Mouse (Mus musculus) layer of hippocampus, adult 8-10 months (tissue): ENCODE data around the gene Fkbp8. TPM values are rescaled to one million over a fixed set of nuclear protein-coding genes. Genes with fewer than 3 reads are reported as not detected.
A peak's percentile ranks its signal among the peaks of the same experiment; 100 is the strongest.

Experiments used
- DNase-seq, 2 experiments: peaks; one replicate each; pipeline ENCODE4 v3.0.0; 2022; ENCODE audit warnings: low spot score in 2 of 2
- total RNA-seq, 4 experiments: library from RNA; stranded (reverse); gene quantifications; 2 replicates each; pipeline ENCODE4 v1.2.4; 2022

Gene Fkbp8
- total RNA-seq, 4 experiments from 2014 or later: 420 to 440 (median 425) TPM

DNA sequence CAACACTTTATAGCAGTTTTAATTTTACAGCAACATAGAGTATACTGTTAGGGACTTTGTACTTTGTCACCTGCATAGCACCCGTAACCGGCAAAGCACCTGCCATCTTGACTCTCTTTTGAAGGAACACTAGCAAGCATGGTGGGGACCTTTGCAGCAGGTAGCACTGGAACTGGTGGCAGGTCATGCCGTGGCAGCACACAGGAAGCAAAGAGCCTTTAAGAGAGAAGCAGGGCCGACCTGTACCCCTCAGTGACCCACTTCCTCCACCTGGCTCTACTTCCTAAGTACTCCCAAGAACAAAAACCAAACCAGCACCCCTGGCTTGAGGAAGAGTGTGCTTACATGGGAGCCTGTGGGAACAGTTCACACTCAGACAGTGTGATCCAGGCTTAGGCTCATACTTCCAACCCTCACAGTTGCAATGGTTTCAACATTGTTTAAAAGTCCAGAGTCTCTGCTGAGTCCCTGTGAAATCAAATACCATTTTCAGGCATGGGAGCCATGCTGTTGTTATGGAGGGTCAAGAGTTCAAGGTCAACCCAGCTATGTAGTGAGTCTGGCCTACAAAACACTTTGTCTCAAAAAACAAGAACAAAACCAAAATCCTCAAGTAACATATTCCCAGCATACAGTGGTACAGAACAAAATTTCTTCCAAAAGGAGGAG is 27.7 kb downstream of the Fkbp8 start:
- DNase-seq: no peak

DNA sequence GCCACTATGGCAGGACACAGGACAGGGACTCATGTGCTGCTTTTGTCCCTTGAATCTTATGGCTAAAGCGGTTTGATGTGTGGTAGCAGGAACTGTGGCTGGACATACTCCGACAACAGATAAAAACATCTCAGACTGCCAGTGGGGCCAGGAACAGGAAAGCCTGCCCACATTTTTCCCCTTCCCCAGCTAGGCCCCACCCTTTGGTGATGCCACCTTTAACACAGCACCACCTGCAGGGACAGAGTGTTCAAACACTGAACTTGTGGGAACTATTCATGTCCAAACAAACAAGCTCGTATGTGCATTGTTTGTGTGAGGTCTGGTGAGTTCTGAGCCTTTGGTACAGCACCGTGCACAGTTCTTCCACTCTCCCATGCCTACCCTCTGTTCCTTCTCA is 30.8 kb downstream of the Fkbp8 start:
- no peak for DNase-seq

DNA sequence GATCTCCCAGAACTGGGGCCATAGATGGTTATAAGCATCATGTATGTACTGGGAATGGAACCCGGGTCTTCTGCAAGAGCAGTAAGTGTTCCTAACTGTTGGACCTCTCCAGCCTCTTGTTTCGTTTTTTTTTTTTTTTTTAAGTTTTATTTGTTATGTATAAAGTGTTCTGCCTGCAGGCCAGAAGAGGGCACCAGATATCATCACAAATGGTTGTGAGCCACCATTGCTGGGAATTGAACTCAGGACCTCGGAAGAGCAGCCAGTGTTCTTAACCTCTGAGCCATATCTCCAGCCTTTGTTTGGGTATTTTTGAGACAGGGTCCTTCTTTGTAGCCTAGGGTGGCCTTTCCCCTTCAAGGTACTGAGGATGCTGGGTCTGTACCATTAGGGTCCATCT is 31.5 kb downstream of the Fkbp8 start:
- no peak for DNase-seq

DNA sequence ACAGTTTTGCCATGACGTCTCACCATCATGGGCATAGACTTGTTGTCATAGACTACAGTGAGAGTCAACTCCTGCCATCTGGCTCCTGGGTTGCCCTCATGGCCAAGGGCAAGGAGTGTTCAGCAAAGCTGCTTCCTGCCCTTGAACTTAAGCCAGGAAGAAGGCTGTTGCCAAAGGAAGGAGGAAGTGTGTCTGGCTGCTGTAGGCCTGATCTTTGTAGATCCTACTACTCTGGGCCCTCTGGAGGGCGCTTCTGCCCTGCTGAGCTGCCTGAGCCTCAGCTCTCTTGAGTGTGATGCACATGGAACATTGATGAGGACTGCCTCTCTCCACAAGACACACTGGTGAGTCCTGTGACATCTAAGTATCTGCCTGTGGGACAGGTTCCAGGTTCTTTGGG is 32.6 kb downstream of the Fkbp8 start:
- peak in 1 of 2 experiments; percentile 57 for DNase-seq

DNA sequence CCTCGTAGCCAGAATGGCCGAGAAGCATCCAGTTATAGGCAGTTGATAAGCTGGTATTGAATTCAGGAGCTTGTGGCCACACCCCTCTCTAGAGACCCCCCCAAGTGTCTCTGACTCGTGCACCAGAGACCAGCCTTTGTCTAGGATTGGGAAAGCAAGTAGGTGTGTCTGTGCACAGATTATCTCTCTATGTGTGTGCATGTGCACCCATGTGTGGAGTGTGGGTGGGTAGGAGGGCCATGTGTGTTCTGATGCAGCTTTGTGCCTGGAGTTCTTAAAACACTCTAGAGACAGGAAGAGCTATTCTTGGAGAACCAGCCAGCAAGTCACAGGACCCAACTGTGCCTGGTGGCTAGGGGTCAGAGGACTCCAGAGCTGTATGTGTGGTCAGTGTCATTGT is 33.0 kb downstream of the Fkbp8 start:
- no peak for DNase-seq

DNA sequence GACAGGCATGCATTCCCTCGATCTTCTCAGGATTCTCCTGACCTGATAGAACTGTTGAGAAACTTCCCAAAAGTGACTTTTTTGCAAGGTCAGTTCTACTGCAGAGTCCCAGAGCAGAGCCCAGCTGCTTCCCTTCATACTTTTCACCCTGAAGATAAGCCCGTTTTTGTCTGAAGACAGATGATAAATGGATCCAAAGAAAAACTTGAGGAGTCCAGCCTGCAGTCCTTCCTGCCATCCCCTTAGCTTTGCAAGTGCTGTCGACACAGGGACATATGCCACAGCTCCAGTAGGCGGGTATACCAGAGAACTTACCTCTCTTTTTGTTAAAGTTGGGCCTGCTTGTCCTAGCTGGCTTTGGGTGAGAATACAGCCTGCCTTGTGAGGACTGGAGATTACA is 33.8 kb downstream of the Fkbp8 start:
- DNase-seq: no peak

DNA sequence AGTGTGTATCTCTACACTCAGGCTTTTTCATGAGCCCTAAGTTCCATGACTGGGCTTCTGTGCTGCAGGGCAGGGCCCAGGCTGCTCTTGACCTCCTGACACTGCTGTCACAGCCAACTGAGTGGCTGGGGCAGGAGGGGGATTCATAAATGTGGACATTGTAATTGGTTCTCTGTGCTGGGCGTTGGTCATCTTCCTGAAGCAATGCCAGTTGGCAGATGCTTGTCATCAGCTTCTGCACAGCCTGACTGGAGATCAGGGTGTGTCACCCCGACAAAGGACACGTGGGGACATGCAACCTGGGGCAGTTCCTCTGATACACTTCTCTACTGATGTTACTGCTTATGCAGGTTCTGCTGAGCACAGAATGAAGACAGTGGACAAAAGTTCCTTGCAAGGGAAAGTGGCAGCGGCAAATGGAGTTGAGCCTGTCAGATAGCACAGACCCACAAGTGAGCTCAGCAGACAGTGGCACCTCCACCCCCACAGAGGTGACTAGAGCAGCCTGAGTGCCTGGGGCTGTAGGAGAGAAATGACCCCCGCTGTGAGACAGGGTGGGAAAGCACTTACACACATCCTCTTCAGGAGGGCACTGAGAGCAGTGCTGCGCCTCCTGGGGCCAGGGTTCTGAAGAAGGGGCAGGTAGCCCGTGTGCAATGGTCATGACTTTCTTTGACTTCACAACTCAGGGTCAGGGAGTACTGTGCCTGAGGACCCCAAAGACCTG is 34.4 kb downstream of the Fkbp8 start:
- peak; percentile 52 to 74 for DNase-seq

DNA sequence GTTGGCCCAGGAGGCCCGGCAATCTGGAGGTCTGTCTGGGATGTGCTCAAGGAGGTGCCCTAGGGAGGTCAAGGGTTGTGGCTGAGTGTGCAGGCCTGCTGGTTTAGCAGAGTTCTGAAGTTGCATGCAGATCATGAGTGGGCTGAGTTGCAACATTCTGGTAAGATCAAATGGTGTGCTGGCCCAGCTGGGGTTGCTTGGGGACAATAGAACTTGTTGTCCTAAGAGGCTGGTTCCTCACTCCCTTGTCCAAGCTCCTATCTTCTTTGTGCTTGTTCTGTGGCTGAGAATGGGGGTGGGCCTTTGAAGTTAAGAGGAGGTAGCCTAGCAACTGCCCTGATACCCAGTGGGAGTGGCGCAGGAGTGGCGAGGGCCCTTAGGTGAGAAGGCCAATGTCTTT is 35.3 kb downstream of the Fkbp8 start:
- DNase-seq: no peak

DNA sequence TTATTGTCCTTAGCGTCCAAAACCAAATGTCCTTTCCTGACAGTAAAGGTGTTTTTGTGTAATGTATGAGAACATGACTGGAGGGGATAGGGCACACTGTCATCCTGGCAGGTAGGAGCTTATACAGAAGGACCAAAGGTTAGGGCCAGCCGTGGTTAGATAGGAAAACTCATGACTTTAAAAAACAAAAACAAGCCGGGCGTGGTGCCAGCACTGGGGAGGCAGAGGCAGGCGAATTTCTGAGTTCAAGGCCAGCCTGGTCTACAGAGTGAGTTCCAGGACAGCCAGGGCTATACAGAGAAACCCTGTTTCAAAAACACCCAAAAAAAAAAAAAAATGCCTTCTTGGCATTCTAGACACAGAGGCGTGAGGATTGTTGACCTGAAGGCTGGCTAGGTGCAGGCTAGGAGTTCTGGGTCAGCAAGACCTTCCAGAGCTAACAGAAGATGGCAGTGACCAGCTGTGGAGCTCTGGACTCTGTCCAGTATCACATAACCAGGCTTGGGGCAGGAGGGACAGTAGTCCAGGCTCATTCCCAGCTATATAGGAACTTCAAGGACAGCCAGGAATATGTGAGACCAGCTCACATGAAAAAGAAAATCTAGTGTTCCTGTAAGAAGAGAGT is 36.4 kb downstream of the Fkbp8 start:
- DNase-seq: no peak

DNA sequence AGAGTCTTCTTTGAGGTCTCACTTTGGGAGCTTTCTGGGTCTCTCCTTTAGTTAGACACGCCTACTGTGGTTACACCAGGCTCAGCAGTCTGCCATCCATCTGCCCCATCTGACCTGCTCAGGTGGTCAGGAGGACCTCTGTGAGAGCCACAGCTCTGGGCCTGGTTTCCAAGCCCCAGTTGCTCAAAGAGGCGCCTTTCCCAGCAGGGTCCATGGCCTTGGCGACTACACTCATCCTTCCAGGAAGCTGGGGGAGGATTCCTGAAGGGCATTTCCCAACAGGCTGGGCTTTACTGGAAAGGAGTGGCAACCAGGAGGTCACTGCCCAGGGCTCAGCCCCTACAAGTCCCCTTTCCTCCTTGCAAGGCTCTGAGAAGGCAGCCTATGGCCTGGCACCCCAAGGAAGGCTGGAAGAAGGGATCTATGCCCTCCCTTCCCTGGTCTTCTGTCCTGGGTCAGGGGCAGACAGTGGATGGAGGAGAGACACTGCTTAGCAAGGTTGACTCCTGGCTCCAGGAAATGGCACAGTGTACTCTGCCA is 37.2 kb downstream of the Fkbp8 start:
- no peak for DNase-seq

DNA sequence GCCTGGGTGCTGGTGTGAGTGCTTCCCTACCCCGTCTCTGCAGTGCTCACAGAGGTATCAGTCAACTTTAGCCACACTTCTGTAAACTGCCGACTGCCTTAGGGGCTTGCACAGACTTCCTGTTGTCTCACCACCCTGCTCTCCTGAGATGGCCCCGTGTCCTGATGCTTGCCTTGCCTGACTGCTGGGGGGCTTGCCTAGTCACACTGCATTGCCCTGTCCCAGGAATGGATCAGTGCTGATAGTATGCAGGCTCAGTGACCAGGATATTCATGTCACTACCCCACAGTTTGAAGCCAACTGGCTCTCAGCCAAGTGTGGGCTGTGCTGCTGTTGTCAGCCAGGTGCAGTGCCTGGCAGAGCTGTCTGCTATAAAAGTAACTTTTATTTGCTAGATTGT is 38.0 kb downstream of the Fkbp8 start:
- DNase-seq: no peak

DNA sequence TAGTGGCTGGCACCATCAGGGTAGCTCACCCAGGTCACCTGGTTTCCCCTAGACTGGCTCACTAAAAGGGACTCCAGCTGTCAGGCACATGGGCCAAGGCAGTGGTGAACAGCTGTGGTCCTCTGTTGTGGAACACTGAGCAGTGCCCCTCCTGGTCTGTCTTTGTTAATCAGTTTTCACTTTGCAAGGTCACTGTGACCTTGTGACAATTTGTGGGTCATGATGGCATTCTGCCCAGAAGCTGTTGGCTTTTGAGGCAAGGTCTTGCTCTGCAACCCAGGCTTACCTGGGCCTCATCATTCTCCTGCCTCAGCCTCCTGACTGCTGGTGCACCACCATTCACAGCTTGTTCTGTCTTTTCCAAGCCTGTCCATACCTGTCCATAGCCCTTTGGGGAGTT is 42.8 kb downstream of the Fkbp8 start:
- no peak for DNase-seq

DNA sequence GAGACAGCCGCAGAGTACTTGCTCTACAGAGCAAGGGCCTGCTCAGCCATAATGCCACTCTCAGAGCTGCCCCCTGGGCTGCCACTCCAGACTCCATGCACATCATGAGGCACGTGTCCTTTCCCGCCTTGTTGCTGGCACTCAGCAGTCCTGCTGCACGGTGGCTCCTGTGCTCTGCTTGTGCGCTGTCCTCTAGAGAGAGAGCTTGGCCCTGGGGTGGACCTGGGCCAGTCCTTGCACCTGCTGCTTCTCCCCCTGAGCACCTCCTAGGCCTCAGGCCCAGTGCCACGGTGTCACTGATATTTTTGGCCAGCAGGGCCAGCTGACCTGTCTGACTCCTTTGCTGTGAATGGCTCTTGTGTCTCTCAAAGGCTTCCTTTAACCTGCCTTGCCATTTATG is 43.5 kb downstream of the Fkbp8 start:
- no peak for DNase-seq

DNA sequence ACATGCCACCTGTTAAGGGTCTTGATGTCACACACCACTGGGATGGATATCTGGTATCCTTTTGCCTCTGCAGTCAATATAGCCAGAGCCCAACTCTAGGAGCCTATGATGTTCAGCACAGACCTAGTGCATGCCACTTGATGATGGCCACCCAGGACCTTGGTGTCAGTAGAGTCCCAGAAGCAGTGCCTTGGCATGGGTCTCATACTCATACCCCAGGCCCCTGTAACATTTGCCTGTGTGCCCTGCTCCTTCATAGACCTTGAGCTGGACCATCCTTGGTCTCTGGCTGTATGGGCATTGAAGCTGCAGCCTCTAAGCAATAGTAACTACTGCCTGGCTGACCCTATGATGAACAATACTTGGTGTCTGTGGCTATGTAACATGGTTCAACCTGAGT is 46.8 kb downstream of the Fkbp8 start:
- DNase-seq: no peak

DNA sequence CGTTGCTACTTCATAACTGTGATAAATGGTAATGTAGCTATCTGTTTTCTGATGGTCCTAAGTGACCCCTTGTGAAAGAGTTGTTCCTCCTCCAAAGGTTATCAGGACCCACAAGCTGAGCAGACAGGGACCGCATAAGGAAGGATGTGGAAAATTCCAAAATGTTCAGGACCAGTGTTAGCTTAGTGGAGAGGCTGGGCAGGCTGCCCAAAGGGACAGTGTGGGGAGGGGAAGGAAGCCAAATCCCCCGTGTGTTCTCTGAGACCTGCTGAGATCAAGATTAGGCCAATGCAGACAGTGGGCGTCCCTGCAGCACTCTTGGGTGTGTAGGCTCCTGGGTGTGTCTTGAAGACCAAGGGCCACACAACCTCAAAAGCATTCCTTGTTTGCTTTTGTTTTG is 47.4 kb downstream of the Fkbp8 start:
- no peak for DNase-seq

DNA sequence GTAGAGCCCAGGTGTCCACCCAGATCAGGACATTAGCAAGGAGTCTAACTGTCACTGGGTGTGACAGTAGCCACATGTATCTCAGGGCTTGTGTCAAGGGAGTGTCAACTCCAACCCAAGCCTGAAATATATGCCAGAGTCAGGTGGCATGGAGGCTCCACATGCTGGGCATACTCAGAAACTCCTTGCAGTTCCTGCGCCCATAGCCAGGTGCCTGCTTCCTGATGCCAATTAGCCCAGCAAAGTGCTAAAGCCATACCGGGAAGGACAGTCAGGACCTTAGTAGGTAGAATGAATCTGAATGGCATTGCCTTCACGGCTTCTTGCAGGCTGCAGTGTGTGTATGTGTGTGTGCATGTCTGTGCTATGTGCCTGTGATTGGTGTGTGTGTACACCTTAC is 49.7 kb downstream of the Fkbp8 start:
- no peak for DNase-seq

DNA sequence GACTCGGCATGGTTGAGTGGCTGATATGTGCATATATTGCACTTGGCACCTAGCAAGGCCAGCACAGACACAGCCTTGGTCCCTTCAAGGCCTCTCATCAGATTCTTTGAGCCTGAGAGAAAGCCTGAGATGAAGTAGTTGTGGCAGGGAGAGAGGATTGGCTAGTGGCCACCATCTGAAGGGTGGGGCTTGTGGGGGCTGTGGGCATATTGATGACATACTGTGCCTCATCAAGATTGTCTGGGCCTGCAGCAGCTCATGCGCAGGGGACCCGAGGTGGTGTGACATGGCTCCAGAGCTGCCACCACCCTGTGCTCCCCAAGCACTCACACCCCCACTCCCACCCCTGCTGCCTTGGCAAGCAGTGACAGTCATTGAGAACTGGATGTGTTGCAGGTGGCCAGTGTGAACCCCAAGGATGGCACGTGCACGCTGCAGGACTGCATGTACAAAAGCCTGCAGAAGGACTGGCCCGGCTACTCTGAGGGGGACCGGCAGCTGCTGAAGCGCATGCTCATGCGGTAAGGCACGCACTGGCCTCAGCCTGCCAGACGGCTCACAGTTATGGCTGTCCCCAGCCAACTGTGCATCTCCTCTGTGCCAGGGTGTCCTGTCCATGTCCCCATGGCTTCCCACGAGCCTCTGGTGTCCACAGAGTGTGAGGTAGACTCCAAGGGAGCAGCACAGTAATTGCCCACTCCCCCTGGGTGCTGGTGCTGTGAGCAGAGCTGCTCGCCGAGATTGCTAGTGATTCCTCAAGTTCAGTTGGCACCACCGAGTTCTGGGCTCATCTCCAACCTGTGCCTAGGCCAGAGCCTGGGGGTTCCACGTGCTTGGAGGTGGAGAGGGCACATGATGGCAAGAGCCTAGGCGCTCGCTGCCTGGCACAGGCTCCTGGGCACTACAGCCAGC is 56.2 kb downstream of the Fkbp8 start:
- no peak for DNase-seq

DNA sequence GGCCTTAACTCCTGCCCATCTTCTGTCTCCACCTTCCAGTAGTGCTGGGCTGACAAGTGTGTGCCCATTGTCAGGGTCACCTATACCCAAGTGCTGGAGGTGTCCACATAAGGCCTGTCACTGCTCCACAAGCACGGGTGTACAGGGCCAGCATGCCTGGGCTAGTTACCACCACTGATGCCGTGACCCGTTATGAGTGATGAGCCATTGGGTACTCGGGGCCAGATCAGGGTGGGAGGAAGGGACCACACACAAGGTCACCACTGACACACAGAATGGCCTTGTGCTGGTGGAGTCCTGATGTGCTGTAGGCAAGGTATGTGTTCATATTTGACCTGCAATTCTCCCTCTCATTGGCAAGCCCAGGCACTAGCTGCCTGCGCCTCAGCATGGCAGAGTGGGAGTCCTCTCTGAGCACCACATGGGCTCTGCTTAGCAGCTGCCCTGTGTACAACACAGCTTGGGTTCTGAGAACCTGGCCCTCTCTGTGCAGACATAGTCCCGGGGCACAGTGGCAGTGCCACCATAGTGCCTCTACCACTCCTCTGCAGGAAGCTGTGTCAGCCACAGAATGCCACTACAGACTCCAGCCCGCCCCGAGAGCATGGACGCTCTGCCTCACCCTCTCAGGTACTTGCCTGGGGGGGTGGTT is 57.2 kb downstream of the Fkbp8 start:
- DNase-seq: no peak
